Comparison of ENCODE assay signal across 15 mouse cellular contexts in the genomic region with DNA sequence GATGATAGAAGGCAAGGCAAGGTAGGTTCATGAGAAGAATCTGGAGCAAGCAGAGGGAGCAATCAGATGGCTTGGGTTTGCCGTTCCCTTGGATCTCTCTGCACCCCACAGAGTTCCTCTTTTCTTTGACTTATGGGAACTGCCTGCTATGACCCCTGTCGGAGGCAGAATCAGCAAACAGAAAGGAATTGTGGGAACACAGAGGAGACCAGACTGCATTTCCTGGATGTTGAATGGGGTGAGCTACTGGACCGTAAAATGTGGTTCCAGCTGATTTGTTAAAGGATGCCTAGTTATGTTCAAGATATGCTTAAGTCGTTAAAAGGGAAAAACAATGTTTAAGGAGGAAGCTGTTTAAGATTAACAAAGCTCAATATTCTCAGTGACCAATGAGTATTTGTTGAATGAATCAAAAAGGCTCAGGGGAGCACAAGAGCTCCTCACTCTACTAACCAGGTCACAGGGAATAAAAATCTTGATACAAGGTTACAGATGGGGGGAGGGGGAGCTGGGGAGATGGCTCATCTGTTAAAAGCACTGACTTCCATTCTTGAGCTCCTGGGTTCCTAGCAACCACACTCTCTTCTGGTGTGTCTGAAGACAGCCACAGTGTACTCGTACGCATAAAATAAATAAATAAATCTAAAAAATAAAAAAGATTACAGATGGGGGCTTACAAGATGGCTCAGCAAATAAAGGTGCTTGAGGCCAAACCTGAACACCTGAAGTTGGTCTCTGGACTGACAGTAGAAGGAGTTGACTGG. TPM values are rescaled to one million over a fixed set of nuclear protein-coding genes. Genes with fewer than 3 reads are reported as not detected.
A peak's percentile ranks its signal among the peaks of the same experiment; 100 is the strongest.
DNase-seq lines count a peak whose midpoint lies in the region; ATAC-seq and TF ChIP-seq lines count a peak whose summit lies in the region.
"Had no signal": no experiment of that assay in that cellular context is flagged by ENCODE, and none has a peak within 500 bp of the region (broad histone marks: within the 10 kb centered on the region; RNA-seq: fewer than 3 reads in every experiment).

No protein-coding gene starts in this region.

- H3K4me2 ChIP-seq in midbrain, embryonic 11.5 days: no peak overlapping the region
- no peak overlapping the region for H3K4me2 ChIP-seq in midbrain, postnatal 0 days (ENCODE audit: low read depth, low read length, poor library complexity, severe bottlenecking)
- H3K4me2 ChIP-seq: embryonic facial prominence, embryonic 15.5 days; intestine, embryonic 15.5 days; lung, embryonic 14.5 days had no signal

- no peaks in the 10 kb centered on the region for H3K9me3 ChIP-seq in midbrain, embryonic 11.5 days (ENCODE audit: control insufficient read depth, low read length)
- H3K9me3 ChIP-seq in midbrain, postnatal 0 days (ENCODE audit: low read length): no peaks in the 10 kb centered on the region
- H3K9me3 ChIP-seq: embryonic facial prominence, embryonic 15.5 days; intestine, embryonic 15.5 days had no signal

- WGBS in midbrain, embryonic 11.5 days: 38% methylated on average over 6 of the region's 6 CpGs
- 27% methylated on average over 6 of the region's 6 CpGs for WGBS in midbrain, postnatal 0 days

- H3K36me3 ChIP-seq in midbrain, embryonic 11.5 days (ENCODE audit: control insufficient read depth, insufficient read depth, low read length): no peaks in the 10 kb centered on the region
- H3K36me3 ChIP-seq in midbrain, postnatal 0 days (ENCODE audit: insufficient read depth, low read length): no peaks in the 10 kb centered on the region
- H3K36me3 ChIP-seq: embryonic facial prominence, embryonic 15.5 days; intestine, embryonic 15.5 days had no signal

- H3K4me1 ChIP-seq in midbrain, embryonic 11.5 days (ENCODE audit: control insufficient read depth, insufficient read depth, low read length): peaks cover 13% of the 10 kb centered on the region
- H3K4me1 ChIP-seq in midbrain, postnatal 0 days (ENCODE audit: insufficient read depth, low read length): no peaks in the 10 kb centered on the region
- H3K4me1 ChIP-seq: intestine, embryonic 15.5 days had no signal

- peaks cover 5% of the 10 kb centered on the region for H3K27me3 ChIP-seq in midbrain, embryonic 11.5 days (ENCODE audit: control insufficient read depth, insufficient read depth, low read length)
- no peaks in the 10 kb centered on the region for H3K27me3 ChIP-seq in midbrain, postnatal 0 days (ENCODE audit: insufficient read depth, low read length)

- H3K9ac ChIP-seq in midbrain, embryonic 11.5 days (ENCODE audit: low read length): no peak overlapping the region
- no peak overlapping the region for H3K9ac ChIP-seq in midbrain, postnatal 0 days (replicated peaks; ENCODE audit: low read length, poor library complexity, severe bottlenecking)
- H3K9ac ChIP-seq: embryonic facial prominence, embryonic 15.5 days; intestine, embryonic 15.5 days; lung, embryonic 14.5 days had no signal

- H3K4me3 ChIP-seq in gastrocnemius, adult 2 months: no peak overlapping the region
- H3K4me3 ChIP-seq in midbrain, embryonic 11.5 days (ENCODE audit: low read depth, low read length): no peak overlapping the region
- no peak overlapping the region for H3K4me3 ChIP-seq in midbrain, postnatal 0 days (ENCODE audit: low read depth, low read length)
- H3K4me3 ChIP-seq: embryonic facial prominence, embryonic 15.5 days; intestine, embryonic 15.5 days; myocyte had no signal

- intact Hi-C loops in gastrocnemius, adult 2 months (cut with DNase I): no loop called here
- intact Hi-C loops in gastrocnemius, postnatal 36 days (cut with DNase I): no loop called here
- intact Hi-C loops in left cerebral cortex, postnatal 25 days (cut with DNase I): no loop called here

- peak overlapping the region; percentile 92 for H3K27ac ChIP-seq in gastrocnemius, adult 2 months
- no peak overlapping the region for H3K27ac ChIP-seq in midbrain, embryonic 11.5 days (ENCODE audit: low read depth, low read length)
- H3K27ac ChIP-seq in midbrain, postnatal 0 days (ENCODE audit: low read depth, low read length): no peak overlapping the region
- H3K27ac ChIP-seq: embryonic facial prominence, embryonic 15.5 days; intestine, embryonic 15.5 days; stomach, postnatal 0 days had no signal

- no peak for TF ChIP-seq CTCF in gastrocnemius, adult 2 months (IDR thresholded peaks at IDR 0.05)
- no peak for TF ChIP-seq CTCF in midbrain, postnatal 0 days (IDR thresholded peaks at IDR 0.05)

- ATAC-seq in midbrain, embryonic 11.5 days (ENCODE audit: low FRiP score): no peak
- ATAC-seq in midbrain, postnatal 0 days (ENCODE audit: low FRiP score): no peak
- ATAC-seq: intestine, embryonic 15.5 days had no signal

- no peak for DNase-seq in gastrocnemius, adult 2 months
- no peak for DNase-seq in gastrocnemius, postnatal 36 days
- peak; percentile 82 for DNase-seq in midbrain, embryonic 11.5 days (ENCODE audit: low spot score, missing footprints)
- DNase-seq in midbrain, postnatal 0 days (ENCODE audit: low spot score): no peak
- peak; percentile 19 to 32 for DNase-seq in kidney, adult 8-10 months
- DNase-seq in retina, embryonic 14.5 days (ENCODE audit: low spot score): peak; percentile 40
- no peak for DNase-seq in left cerebral cortex, postnatal 25 days (ENCODE audit: low spot score in 2 of 2)
- no peak for DNase-seq in thymus, postnatal 36 days
- DNase-seq: lung, embryonic 14.5 days; right cerebral cortex, postnatal 14 days had no signal

RNA-seq across cellular contexts. Expression of a gene that starts 17.1 kb away (rescaled TPM):
- under 1 TPM; 0.20 to 0.43 TPM for total RNA-seq in gastrocnemius, adult 2 months (2021)
- under 1 TPM; 0.51 to 0.72 TPM for total RNA-seq in gastrocnemius, postnatal 36 days (2021)
- not detected in 2 replicates for polyA plus RNA-seq in midbrain, embryonic 11.5 days (2014; fragmentation: Nextera tagmentation; extraction: Ambion mirVana)
- total RNA-seq in midbrain, postnatal 0 days (2014; rRNA removed): 0.05 and 0.14 TPM in 2 replicates
- polyA plus RNA-seq in midbrain, postnatal 0 days (2015; fragmentation: Nextera tagmentation; extraction: Ambion mirVana): 0.05 TPM in 1 of 2 replicates, not detected in the other
- total RNA-seq in left cerebral cortex, postnatal 25 days (2021): not detected
- polyA plus RNA-seq: C2C12; embryonic facial prominence, embryonic 15.5 days; intestine, embryonic 15.5 days; lung, embryonic 14.5 days; stomach, postnatal 0 days had no signal

RNA-seq across cellular contexts. Expression of a gene that starts 20.3 kb away (rescaled TPM):
- total RNA-seq in gastrocnemius, adult 2 months (2021): 1 to 10 TPM; 7.4 to 8.3 TPM
- total RNA-seq in gastrocnemius, postnatal 36 days (2021): 1 to 10 TPM; 8.4 to 9.8 TPM
- 47.2 and 55.1 TPM in 2 replicates for polyA plus RNA-seq in midbrain, embryonic 11.5 days (2014; fragmentation: Nextera tagmentation; extraction: Ambion mirVana)
- total RNA-seq in midbrain, postnatal 0 days (2014; rRNA removed): 114 and 115 TPM in 2 replicates
- polyA plus RNA-seq in midbrain, postnatal 0 days (2015; fragmentation: Nextera tagmentation; extraction: Ambion mirVana): 79.6 and 88.8 TPM in 2 replicates
- total RNA-seq in left cerebral cortex, postnatal 25 days (2021): 100 to 1,000 TPM; 232 to 242 TPM

RNA-seq across cellular contexts. Expression of a gene that starts 21.5 kb away (rescaled TPM):
- 1,000 to 10,000 TPM; 2,819 to 3,581 TPM for total RNA-seq in gastrocnemius, adult 2 months (2021)
- total RNA-seq in gastrocnemius, postnatal 36 days (2021): 1,000 to 10,000 TPM; 4,749 to 5,131 TPM
- polyA plus RNA-seq in midbrain, embryonic 11.5 days (2014; fragmentation: Nextera tagmentation; extraction: Ambion mirVana): 1.4 and 2.1 TPM in 2 replicates
- total RNA-seq in midbrain, postnatal 0 days (2014; rRNA removed): 0.99 TPM in 1 of 2 replicates, not detected in the other
- 1.3 and 2.2 TPM in 2 replicates for polyA plus RNA-seq in midbrain, postnatal 0 days (2015; fragmentation: Nextera tagmentation; extraction: Ambion mirVana)
- under 1 TPM in 1 of 2 experiments, not detected in 1; 0.34 TPM for total RNA-seq in left cerebral cortex, postnatal 25 days (2021)

RNA-seq across cellular contexts. Expression of a gene that starts 34.5 kb away (rescaled TPM):
- total RNA-seq in gastrocnemius, adult 2 months (2021): 10 to 100 TPM; 19.5 to 35.2 TPM
- total RNA-seq in gastrocnemius, postnatal 36 days (2021): 10 to 100 TPM; 22.5 to 28.4 TPM
- polyA plus RNA-seq in midbrain, embryonic 11.5 days (2014; fragmentation: Nextera tagmentation; extraction: Ambion mirVana): 332 and 337 TPM in 2 replicates
- total RNA-seq in midbrain, postnatal 0 days (2014; rRNA removed): 311 and 342 TPM in 2 replicates
- polyA plus RNA-seq in midbrain, postnatal 0 days (2015; fragmentation: Nextera tagmentation; extraction: Ambion mirVana): 501 and 555 TPM in 2 replicates
- 100 to 1,000 TPM; 411 to 429 TPM for total RNA-seq in left cerebral cortex, postnatal 25 days (2021)

RNA-seq across cellular contexts. Expression of a gene that starts 56.7 kb away (rescaled TPM):
- total RNA-seq in gastrocnemius, adult 2 months (2021): 1,000 to 10,000 TPM in 1 of 2 experiments, 100 to 1,000 TPM in 1; 838 to 1,060 TPM
- total RNA-seq in gastrocnemius, postnatal 36 days (2021): 1,000 to 10,000 TPM in 1 of 2 experiments, 100 to 1,000 TPM in 1; 930 to 1,020 TPM
- 1.4 and 1.9 TPM in 2 replicates for polyA plus RNA-seq in midbrain, embryonic 11.5 days (2014; fragmentation: Nextera tagmentation; extraction: Ambion mirVana)
- 398 and 409 TPM in 2 replicates for total RNA-seq in midbrain, postnatal 0 days (2014; rRNA removed)
- 94.4 and 100 TPM in 2 replicates for polyA plus RNA-seq in midbrain, postnatal 0 days (2015; fragmentation: Nextera tagmentation; extraction: Ambion mirVana)
- total RNA-seq in left cerebral cortex, postnatal 25 days (2021): 100 to 1,000 TPM; 610 to 694 TPM

Comparison
In these comparisons a context has a peak if more than half of its experiments do, and no peak if none do; other contexts are left out.
1. DNase-seq: peak in midbrain, embryonic 11.5 days (single experiment), kidney, adult 8-10 months (2 of 2) and retina, embryonic 14.5 days (single experiment); none in gastrocnemius, adult 2 months (single experiment), gastrocnemius, postnatal 36 days (0 of 2), midbrain, postnatal 0 days (single experiment), left cerebral cortex, postnatal 25 days (0 of 2) and thymus, postnatal 36 days (0 of 2).
2. RNA of a gene that starts 20.3 kb away (total RNA-seq): 232 to 242 TPM in left cerebral cortex, postnatal 25 days and 114 to 115 TPM in midbrain, postnatal 0 days; 8.4 to 9.8 TPM in gastrocnemius, postnatal 36 days and 7.4 to 8.3 TPM in gastrocnemius, adult 2 months; every median in the first group is over 10 times any median in the second.
3. RNA of a gene that starts 21.5 kb away (total RNA-seq): 4,749 to 5,131 TPM in gastrocnemius, postnatal 36 days and 2,819 to 3,581 TPM in gastrocnemius, adult 2 months; 0.99 TPM in midbrain, postnatal 0 days and 0.34 TPM in left cerebral cortex, postnatal 25 days; every median in the first group is over 1,000 times any median in the second.